Mouse (Mus musculus) small intestine, adult 2 months (tissue): ENCODE data around the gene Vsig2. TPM values are rescaled to one million over a fixed set of nuclear protein-coding genes. Genes with fewer than 3 reads are reported as not detected.

Experiments
- H3K27ac ChIP-seq: fragments of 200-500 bp; 2 replicates; pipeline ENCODE4 v1.5.1; 2012; ENCODE audit warnings: low read depth, low read length, control low read depth, inconsistent platforms; ENCODE audit not compliant: insufficient read depth
- H3K27me3 ChIP-seq: fragments of 200-500 bp; 2 replicates; pipeline ENCODE4 v1.6.1; 2012; ENCODE audit warnings: mild to moderate bottlenecking, moderate library complexity, low read length, inconsistent platforms; ENCODE audit not compliant: control insufficient read depth, insufficient read depth
- H3K36me3 ChIP-seq: fragments of 200-500 bp; 2 replicates; pipeline ENCODE4 v1.6.1; 2012; ENCODE audit warnings: mild to moderate bottlenecking, low read length, control low read depth, inconsistent platforms; ENCODE audit not compliant: control insufficient read depth, insufficient read depth
- H3K4me1 ChIP-seq: fragments of 200-500 bp; 2 replicates; pipeline ENCODE4 v1.6.1; 2012; ENCODE audit warnings: low read length, inconsistent platforms, mixed read lengths; ENCODE audit not compliant: control insufficient read depth, insufficient read depth, insufficient read length
- H3K4me3 ChIP-seq: fragments of 200-500 bp; 2 replicates; pipeline ENCODE4 v1.5.1; 2012; ENCODE audit warnings: low read depth, mild to moderate bottlenecking, control low read depth, inconsistent platforms, low read length, moderate library complexity
- CTCF ChIP-seq: fragments of 200-500 bp; IDR thresholded peaks from 2 replicates; pipeline ENCODE4 v1.5.1; 2012; ENCODE audit warnings: low read depth, mild to moderate bottlenecking, control low read depth, inconsistent platforms, low read length, moderate library complexity, mixed read lengths; ENCODE audit not compliant: insufficient replicate concordance, insufficient read length; ENCODE audit errors: extremely low read depth
- POLR2A ChIP-seq: fragments of 200-500 bp; IDR thresholded peaks from 2 replicates; pipeline ENCODE4 v1.6.1; 2012; ENCODE audit warnings: low read depth, mild to moderate bottlenecking, control low read depth, inconsistent platforms, low read length, moderate library complexity
- WGBS: fragments of 180-500 bp; shearing (Covaris S2); methylation state at CpG from one replicate; pipeline ENCODE4 v1.1.7; 2018; 5-methylcytosine and 5-hydroxymethylcytosine counted together
- polyA plus RNA-seq: library from polyadenylated mRNA; depleted of rRNA; stranded (reverse); fragments of >200 nt; gene quantifications from 2 replicates; pipeline ENCODE4 v1.2.3, GENCODE M21; 2012; rRNA removed

Gene Vsig2
- polyA plus RNA-seq, result 2.7 and 56.1 TPM in 2 replicates

DNA sequence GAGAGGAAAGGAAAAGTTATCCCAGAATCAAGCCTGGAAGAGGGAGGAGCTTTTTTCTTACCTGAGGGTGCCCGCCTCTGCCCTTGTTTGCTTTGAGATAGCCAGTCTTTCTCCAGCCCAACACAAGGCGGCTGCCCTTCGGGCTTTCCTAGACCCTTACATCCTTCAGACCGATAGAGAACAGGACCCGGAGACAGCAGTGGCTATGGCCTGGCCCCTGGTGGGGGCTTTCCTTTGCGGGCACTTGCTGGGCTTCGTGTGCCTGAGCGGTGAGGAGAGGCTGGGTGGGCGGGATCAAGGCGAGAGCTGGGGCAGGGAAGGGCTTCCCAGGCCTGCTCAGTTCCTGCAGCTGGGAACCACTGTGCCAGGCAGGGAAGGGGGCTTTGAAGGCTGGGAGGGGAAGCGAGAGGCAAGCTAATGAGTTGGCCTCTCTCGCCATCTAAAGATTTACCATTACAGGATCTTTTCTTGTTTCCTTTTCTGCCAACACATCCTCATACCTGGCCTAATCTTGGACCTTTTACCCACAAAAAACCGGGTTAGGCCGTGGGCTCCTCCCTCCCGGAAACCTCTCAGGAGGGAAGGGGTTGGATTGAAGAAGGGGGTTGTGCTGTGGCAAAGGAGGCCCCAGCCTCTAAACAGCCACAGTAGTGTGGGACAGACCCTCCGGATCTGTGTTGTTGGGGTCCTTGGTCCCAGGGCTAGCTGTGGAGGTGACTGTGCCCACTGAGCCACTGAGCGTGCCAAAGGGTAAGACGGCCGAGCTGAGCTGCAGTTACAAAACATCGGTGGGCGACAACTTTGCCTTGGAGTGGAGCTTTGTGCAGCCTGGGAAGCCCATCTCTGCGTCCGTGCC, at the start of gene Vsig2:
Gene Vsig2 (plus strand): TSS at position 86 of the 856 bp plus-strand sequence.
- Histone ChIP-seq H3K4me1 (no peaks in the 10 kb centered on the region), H3K27me3 (no peaks in the 10 kb centered on the region), H3K36me3 (no peaks in the 10 kb centered on the region), H3K4me3 (no peak within 1 kb of the TSS), H3K27ac (no peak within 1 kb of the TSS)
- TF ChIP-seq POLR2A (no peak), CTCF (no peak)
- 62% methylated on average over 23 of the region's 23 CpGs for WGBS

DNA sequence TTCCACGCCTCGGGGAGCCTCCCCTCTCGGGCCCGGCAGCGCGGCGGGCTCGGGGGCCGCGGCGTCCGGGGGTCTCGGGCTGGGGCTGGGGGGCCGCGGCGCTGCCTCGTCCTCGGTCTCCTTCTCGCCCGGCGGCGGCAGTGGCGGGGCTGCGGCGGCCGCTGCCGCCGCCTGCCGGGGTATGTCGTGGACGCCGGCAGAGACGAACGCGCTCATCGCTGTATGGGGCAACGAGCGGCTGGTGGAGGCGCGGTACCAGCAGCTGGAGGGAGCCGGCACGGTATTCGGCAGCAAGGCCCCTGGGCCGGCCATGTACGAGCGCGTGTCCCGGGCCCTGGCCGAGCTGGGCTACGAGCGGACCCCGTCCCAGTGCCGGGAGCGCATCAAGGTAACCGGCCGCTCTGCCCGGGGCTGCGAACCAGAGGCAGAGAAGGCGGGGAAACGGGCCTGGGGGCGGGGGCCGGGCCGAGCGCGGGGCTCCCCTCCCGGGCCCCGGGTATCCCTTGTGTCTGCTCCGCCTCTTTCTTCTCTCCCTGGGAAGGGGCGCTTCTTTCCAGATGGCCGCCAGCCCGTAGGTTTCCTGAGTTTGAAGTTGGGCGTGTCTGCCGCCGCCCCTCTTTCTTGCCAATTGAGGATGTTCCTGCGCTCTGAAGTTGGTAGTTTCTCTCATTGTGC, 49.5 kb upstream of the Vsig2 start:
- H3K4me3 ChIP-seq, result peak overlapping the region; percentile 88
- no peak overlapping the region for H3K27ac ChIP-seq
- WGBS, result under 1% methylated on average over 72 of the region's 75 CpGs
- H3K27me3 ChIP-seq, result no peaks in the 10 kb centered on the region
- H3K4me1 ChIP-seq, result peaks cover 4% of the 10 kb centered on the region
- no peaks in the 10 kb centered on the region for H3K36me3 ChIP-seq
- no peak for TF ChIP-seq POLR2A
- no peak for TF ChIP-seq CTCF

DNA sequence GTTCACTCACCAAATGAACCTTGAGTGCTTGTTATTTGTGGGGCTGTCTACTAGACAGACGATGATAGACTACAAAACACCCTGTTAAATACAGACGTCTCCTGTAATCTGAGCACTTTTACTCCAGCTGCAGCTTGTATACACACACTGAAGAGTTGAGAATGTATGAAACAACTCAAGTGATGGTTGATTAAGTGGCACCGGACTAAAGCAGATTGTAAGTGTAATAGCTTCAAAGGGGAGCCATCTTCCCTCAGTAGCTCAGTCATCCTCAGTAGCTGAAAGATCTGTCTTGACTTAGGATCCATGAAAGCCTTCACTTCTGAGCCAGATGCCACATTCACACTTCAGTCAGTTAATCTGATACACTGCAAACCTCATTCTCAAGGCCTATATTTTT, 43.3 kb upstream of the Vsig2 start:
- Histone ChIP-seq H3K27ac (no peak overlapping the region), H3K4me1 (no peaks in the 10 kb centered on the region), H3K36me3 (no peaks in the 10 kb centered on the region), H3K4me3 (no peak overlapping the region), H3K27me3 (no peaks in the 10 kb centered on the region)
- TF ChIP-seq POLR2A (no peak), CTCF (no peak)
- WGBS, result 84% methylated on average over 3 of the region's 3 CpGs

DNA sequence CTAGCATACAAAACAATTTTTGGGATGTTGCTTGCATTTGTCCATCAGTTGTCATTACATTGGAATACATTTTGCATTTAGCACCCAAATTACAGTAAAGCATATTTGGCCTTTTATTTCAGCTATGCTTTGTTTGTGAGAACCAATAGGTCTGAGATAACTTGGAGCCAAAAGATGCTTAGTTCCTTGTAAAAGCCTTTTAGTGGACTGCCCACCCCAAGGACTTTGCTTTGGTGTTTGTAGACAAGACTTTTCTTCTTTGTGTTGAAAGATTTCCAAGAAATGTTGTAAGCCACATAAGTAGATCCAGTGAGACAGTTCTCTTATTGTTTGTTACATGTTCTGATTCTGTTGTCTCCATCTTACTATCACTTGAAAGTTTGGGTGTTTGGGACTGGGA, 42.7 kb upstream of the Vsig2 start:
- no peaks in the 10 kb centered on the region for H3K36me3 ChIP-seq
- TF ChIP-seq CTCF (no peak), POLR2A (no peak)
- H3K4me3 ChIP-seq, result no peak overlapping the region
- H3K27ac ChIP-seq, result no peak overlapping the region
- H3K27me3 ChIP-seq, result no peaks in the 10 kb centered on the region
- no peaks in the 10 kb centered on the region for H3K4me1 ChIP-seq

DNA sequence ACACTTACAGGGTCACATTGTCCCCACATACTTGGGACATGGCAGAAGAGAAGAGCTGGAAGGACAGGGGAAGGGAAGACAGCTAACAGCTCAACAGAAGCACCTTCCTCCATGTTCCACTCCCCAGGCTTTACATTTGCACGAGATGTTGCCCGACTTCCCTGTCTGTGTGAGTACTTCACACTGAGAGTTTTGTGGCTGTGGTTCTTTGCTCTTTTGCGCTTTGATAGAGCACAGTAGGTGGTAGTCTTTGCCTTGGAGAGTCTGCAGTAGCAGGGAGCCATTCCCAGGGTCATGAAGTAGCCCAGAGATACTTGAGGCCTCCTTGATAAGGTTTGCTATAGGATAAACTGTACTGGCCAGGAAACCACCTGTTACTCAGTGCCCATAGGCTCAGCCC, 38.9 kb upstream of the Vsig2 start:
- TF ChIP-seq POLR2A (no peak), CTCF (no peak)
- H3K36me3 ChIP-seq, result no peaks in the 10 kb centered on the region
- H3K27me3 ChIP-seq, result no peaks in the 10 kb centered on the region
- no peak overlapping the region for H3K4me3 ChIP-seq
- H3K4me1 ChIP-seq, result no peaks in the 10 kb centered on the region
- no peak overlapping the region for H3K27ac ChIP-seq
- 85% methylated on average over 3 of the region's 3 CpGs for WGBS

DNA sequence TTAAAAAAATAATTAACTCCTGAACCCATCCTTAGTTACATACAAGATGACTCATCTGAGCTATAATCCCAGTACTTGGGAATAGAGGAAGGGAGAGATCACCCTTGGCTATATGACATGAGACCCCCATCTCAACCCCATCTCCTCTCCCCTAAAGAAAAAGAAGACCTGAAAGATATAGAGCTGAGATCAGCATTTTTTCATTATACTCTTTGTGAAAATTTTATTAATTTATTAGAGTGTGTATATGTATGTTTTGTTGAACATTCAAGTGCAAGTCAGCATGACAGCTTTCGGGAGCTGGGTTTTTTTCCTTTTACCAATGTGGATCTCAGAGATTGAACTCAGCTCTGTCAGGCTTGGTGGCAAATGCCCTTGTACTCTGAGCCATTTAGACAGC, 37.9 kb upstream of the Vsig2 start:
- 92% methylated on average over 1 of the region's 1 CpGs for WGBS
- Histone ChIP-seq H3K27ac (no peak overlapping the region), H3K27me3 (no peaks in the 10 kb centered on the region), H3K36me3 (no peaks in the 10 kb centered on the region), H3K4me1 (no peaks in the 10 kb centered on the region), H3K4me3 (no peak overlapping the region)
- no peak for TF ChIP-seq POLR2A
- TF ChIP-seq CTCF, result no peak

DNA sequence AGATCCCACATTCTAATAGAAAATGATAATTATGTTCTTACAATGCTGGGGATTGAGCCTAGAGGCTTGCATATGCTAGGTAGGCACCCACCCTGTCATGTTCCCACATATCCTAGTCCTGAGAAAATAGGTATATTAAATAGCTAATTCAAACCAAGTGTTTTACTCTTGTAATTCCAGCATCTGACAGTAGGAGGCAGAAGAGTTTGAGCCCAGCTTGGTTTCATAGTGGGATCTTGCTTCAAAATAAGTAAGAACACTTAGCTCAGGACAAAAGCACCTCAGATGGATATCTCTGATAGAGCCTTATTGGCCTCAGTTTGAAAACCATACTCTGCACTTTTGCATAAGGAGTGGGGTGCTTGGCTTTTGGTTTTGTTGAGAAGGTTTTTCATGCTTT, 34.7 kb upstream of the Vsig2 start:
- no peaks in the 10 kb centered on the region for H3K36me3 ChIP-seq
- H3K27me3 ChIP-seq, result no peaks in the 10 kb centered on the region
- H3K4me1 ChIP-seq, result no peaks in the 10 kb centered on the region
- no peak overlapping the region for H3K27ac ChIP-seq
- TF ChIP-seq POLR2A, result no peak
- TF ChIP-seq CTCF, result no peak
- no peak overlapping the region for H3K4me3 ChIP-seq
